Mouse (Mus musculus): ENCODE results near the gene Rag2. TPM values are rescaled to one million over a fixed set of nuclear protein-coding genes. Genes with fewer than 3 reads are reported as not detected.

The Rag2 gene
- total RNA-seq, 4 experiments from 2014 or later: not detected

Other genes with a start within 250 kb of the Rag2 start
- gene Rag1, start 24.8 kb downstream of the Rag2 start, total RNA-seq (2022): under 1 TPM in 2 of 4 experiments, not detected in 2; 0.03 to 0.06 TPM
- 100 to 1,000 TPM in 1 of 4 experiments, 10 to 100 TPM in 3; 87.7 to 103 (median 92.8) TPM for gene B230118H07Rik, start 24.8 kb downstream of the Rag2 start, total RNA-seq (2022)
- 10 to 100 TPM in 1 of 4 experiments, 1 to 10 TPM in 3; 8.7 to 10.3 (median 9.0) TPM for gene Traf6, start 53.7 kb downstream of the Rag2 start, total RNA-seq (2022)